Mouse (Mus musculus) natural killer cell, adult 2 months (primary cell): Measurements from ENCODE around the gene Cela3b.
A peak's percentile ranks its signal among the peaks of the same experiment; 100 is the strongest.

Experiments
- DNase-seq, 2 experiments: peaks; one replicate each; pipeline ENCODE4 v3.0.0; 2022; ENCODE audit warnings: low spot score in 2 of 2

Gene Cela3b

GRCm38 (mm10) chr4:137430502-137430901, at the start of gene Cela3b:
Gene Cela3b (minus strand): TSS chr4:137430540.
- no peak for DNase-seq

DNA sequence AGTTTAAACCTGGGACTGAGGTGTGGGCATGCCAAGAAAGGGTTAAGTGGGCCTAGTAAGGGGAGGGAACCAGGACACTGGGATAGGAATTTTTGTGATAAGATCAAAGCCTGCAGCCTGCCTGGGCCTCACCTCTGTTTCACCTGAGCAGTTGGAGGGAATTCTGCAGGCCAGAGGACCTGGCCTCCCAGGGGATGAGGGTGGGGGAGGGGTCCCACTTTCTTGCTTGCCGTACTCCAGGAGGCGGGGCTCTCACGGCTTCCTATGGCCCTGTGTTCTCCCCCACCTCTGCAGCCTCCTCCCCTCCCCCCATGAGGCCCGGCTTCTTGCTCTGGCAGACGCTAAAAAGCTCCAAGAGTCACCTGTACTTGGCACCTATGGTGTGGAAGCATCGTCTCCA, 49.4 kb upstream of the Cela3b start:
- DNase-seq: no peak

DNA sequence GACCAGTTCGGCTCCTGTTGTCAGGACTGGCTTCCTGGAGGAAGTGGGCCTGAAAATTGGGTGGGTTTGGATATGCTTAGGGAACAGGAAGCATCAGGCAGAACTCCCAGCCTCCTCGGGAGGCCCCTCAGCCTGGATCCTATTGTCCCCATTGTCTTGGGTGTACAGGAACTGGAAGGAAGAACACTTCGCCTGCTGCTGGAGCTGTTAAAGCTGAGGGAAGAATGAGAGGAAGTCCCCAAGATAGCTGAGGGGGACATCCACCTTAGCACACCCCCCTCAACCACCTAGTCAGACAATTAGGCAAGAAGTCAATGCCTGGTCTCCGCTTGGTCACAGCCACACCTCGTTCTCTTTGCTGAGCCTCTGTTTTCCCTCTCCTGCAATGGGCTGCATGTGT, 48.0 kb upstream of the Cela3b start:
- DNase-seq: no peak

- DNase-seq: no peak
Observed at GRCm38 (mm10) chr4:137477611-137478010, 47.3 kb upstream of the Cela3b start.

- no peak for DNase-seq
Observed at GRCm38 (mm10) chr4:137476761-137477237, 46.5 kb upstream of the Cela3b start.

DNA sequence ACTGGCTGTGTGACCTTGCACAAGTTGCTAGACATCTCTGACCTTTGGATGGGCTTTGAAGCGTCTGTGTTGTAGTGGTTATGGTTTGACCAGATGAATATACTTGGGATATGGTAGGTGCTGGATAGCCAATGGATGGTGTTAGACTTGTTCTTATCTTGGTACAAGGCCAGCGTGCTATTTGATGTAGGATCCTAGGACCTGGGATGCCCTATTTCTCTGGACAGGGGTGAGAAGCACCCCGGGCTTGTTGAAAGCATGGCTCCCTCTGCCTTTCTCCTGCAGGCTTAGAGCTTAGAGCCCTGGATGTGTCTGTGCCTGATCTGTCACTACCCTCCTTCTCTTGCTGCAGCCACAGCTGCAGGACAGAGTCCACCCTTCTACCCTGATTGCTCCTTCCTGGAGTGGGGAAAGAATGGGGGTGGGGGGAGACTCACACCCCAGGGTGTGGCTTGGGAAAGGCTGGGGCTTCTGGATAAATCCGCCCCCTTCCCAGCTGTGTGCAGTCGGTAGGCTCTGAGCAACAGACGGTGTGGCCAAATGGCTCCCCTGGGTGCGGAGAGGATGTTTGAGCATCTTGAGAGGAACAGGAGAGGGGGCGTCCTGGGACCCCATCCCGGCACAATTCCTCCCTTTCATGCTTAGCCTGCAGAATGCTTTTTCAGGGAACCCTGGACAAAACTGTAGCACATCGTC, 45.9 kb upstream of the Cela3b start:
- no peak for DNase-seq

GRCm38 (mm10) chr4:137475271-137476050, 45.1 kb upstream of the Cela3b start:
- no peak for DNase-seq

- no peak for DNase-seq
Observed at GRCm38 (mm10) chr4:137474694-137475093, 44.4 kb upstream of the Cela3b start.

DNA sequence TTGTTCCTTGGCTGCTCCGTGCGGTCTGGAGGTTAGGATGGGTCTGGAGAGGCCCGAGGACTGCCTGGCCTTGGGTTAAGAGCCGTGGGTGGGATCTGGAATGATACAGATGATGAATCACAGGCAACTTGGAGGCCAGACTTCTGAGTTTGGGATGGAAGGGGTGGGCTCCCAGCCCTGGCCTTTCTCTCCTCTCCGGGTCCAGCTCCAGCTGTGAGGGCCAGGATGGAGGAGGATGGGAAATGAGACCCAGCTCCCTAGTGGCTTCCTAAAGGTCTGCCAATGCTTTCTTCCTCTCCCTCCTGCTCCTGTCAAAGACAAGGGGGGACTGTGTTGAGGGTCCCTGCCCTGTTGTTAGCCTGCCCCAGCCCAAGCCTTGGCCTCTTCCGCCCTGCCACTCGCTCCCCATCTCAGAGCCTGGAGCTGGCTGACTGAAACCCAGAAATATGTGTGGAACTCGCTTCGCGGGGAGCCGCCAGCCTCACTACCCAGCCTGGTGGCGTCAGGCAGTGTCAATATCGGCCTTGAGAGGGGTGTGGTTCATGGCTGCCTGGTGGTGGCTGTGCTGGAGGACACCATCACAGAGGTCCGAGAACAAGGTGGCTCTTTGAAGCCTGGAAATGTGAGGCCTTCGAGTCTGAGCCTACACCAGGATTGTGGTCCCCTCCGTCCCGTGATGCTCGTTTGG, 43.5 kb upstream of the Cela3b start:
- DNase-seq: no peak

DNA sequence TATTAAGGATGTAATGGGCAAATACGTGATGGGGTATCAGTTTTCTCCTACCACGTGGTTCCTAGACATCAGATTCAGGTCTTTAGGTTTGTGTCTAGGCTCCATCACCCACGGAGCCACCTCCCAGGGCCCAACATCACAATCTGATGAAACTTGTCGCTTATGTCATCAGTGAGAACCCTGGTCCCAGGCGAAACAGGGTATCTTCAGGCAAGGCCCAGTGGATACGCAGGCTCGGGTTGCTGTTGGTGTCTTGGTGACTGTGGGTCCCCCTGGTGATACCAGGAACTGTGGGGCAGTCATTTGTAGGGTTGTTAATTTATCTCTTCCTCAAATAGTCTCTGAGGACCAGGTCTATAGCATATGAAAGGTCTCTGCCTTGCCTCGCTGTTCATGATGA, 42.9 kb upstream of the Cela3b start:
- no peak for DNase-seq

GRCm38 (mm10) chr4:137471326-137471725, 41.0 kb upstream of the Cela3b start:
- DNase-seq: no peak

GRCm38 (mm10) chr4:137470701-137471317, 40.5 kb upstream of the Cela3b start:
- no peak for DNase-seq

DNA sequence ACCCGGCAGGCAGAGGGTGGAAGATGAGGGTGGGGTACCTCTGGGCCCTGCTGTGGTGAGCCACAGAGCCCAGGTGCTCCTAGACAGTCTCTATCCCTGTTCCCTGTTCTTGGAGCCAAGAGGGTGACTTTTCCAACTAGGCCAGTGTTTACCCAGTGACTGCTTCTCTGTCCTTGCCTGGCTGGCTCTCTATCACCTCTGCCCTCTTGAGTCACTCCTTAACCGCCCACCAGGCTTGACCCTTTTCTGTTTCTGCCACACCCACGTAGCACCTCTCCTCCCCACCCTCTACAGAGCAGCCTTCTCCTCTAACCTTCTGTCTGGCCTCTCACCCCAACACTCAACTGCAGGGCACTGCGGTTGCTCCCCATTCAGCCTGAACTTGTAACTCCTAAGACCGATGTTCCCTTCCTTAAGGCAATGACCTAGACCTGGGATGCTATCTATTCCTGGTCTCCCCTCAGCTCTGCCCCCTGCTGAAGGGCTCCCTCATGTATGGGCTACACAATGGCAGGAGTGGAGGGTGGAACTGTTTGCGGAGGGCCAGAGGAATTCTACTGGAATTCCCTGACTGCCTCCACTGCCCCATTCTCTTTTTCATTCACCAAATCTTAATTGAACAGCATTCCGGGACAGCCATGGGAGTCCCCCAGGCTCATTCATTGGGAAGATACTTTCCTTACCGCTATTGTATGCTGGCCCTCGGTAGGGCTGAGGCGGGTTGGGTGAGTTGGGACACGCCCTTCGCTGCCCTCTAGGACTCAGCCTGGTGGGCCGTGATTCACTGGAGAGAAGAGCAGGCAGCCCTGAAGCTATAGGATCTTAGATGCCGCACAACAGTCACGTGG, 39.7 kb upstream of the Cela3b start:
- DNase-seq: no peak

DNA sequence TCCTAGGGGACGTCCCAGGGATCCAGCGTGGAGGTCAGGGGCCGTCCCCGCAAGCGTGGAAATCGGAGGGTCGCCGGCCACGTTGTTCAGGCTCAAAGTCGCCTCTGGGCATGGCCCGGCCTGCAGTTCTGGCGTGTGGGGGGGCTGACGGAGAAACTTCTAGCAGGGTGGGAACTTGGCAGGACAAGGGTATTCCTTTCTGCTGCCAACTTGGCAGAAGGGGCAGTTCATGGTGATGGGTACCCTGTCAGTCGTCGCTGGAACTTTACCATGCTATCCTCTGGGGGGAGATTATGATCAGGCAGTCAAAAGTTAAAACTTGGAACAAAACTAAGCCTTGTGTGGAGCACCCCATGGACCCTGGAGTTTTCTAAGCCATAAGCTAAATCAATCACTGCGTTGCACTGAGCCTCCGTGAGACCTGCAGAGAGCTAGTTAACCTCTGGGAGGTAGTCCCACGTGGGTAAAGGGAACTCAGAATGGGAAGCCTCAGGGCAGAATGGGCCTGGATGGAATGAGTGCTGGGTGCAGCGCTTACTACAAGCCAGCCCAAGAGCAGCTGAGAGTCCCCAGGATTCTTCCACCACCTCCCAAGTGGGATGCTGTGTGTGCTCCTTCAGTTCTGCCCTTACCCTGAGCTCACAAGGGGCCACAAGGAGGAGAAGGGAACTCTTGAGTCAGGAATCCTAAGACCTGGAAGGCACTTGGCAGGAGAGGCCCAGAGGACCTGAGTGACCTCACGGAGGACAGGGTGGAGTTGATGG, 38.9 kb upstream of the Cela3b start:
- DNase-seq: peak in 1 of 2 experiments; percentile 24

DNA sequence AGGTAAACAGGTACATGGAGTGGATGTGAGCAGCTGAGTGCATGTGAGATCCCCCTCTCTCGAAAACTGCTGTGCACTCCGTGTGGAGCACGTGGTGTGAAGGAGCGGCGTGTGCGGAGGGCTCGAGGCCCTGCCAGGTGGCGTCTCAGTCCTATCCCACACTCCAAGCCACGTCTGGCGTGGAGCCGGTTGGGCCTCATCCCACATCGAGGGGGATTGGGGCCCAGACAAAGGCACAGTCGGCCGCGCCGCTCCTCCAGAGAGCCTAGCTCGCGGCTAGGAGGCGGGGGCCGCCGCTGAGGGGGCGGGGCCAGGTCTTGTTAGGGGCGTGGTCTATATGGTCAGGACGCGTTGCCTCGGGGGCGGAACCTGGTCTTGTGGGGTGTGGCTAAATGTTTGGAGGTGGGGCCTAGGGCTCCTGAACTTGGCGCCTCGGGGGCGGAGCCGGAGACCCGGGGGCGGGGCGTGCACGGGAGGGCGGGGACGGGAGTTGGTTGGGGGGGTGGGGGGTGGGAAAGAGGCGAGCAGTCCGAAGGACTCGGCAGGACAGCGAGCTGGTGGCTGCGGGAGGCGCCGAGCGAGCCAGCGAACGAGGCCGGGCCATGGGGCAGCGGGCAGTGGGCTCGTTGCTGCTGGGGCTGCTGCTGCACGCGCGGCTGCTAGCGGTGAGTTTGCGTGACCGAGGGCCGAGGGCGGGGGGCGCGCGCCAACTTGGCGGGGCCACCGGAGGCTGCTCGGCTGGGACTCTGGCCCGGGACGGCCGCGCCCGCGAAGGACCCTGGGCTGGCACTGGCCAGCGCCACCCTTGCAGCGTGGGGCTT, 38.1 kb upstream of the Cela3b start, which contains the start of gene Hspg2:
Gene Hspg2, plus strand, starts transcription at position 510 of the 821 bp plus-strand sequence.
- DNase-seq: peak; percentile 89 to 93

GRCm38 (mm10) chr4:137467525-137467924, 37.2 kb upstream of the Cela3b start:
- DNase-seq: no peak

DNA sequence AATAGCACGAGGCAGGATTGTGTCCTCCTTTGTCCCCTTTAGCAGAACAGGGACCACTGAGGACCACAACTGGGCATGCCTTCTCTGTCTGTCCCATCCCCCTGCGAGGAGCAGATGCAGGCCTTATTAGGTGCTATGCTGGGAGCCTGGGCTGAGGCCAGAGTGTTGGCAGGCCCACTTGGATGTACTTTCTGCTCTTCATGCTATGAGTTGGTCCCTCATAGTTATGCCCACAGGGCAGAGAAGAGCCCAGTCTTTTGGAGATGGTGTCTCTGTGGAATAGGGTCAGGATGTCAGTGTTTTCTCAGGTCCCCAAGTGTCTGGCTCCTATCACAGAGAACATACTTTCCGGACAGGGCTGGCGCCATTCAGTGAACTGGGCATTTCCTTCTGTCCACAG, 36.7 kb upstream of the Cela3b start:
- DNase-seq: no peak

DNA sequence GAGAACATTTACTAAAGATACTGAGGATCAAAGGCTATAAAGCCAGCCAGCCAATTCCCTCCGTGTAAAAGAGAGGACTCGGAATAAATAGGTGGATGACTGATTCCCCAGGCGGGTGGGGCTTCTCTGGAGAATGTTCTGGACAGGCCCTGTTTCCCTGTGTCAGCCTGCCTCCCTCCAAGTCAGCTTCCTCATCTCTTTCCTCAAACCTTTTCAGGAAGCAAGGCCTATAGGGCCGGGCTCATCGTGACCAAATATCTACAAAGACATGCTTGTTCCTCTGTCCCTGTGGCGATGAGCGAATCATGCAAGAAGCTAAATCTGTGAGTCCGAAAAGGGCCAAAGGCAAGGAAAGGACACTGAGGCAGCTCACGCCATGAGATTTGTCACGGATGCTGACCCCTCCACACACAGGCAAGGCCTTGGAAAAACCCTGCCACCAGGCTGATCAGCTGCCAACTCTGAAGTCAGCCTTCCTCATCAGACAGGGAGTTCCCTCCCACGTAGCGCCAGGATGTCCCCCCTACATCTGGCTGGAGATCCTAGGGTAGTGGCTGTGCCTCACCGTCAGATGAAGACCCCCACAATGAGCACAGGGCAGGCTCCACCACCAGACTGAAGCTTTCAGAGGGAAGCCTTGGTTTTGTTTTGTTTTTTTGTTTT, 34.9 kb upstream of the Cela3b start:
- no peak for DNase-seq
